Mouse (Mus musculus): ENCODE results near the gene 1190005I06Rik.

DNA sequence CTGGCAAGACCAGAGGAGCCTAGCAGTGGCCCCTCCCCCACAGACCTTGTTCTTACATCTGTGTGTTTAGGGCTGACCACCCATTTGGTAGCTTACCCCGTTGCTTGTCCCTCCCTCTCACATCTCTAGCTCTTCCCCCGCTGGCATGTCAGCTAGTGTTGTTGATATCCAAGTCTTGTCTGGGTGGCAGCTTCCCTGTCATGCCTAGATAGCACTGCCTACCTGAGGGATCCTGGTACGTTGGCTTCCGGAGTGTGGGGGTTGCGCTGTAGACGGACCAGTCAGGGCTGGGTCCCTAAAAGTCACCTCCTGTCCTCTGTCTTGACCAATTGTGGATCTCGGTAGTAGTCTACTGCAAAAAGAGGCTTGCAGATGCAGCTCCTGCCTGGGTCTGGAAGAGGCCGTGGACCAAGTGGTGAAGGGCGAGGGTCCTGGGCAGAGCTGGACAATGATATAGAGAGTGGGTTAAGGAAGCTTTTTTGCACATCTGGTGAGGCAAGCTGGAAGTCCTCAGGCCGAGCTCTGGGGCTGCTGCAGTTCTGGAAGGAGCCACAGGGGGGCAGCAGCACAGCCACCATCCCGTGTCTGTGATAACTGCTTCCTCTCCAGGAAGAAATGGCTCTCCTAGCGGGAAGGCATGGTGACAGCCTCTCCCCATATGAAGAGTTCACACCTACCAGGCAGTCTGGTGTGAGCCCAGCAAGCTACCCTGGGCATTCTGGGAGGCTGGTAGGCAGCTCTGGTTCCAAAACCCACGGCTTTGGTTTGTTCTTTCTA is 77.3 kb downstream of the 1190005I06Rik start:
- TF ChIP-seq CTCF (IDR thresholded peaks at IDR 0.05; ENCODE audit: low read depth): peak; percentile 97
- no peak for TF ChIP-seq EP300 (IDR thresholded peaks at IDR 0.05; ENCODE audit: low read depth)

All from liver, embryonic 14.5 days (tissue).